Mouse (Mus musculus) liver, adult 2 months (tissue): ENCODE measurements at regions not wholly inside any gene's neighbourhood (a gene's known extent, or its start where the extent isn't known, plus 50 kb on each side); places are given as distances from the start of the nearest gene placed in this dataset.

ENCODE experiments used
- CTCF ChIP-seq: fragments of 200-500 bp; IDR thresholded peaks from 2 replicates; pipeline ENCODE4 v1.5.1; 2011; ENCODE audit warnings: low read depth, low read length, control low read depth
- POLR2A ChIP-seq: fragments of 200-500 bp; IDR thresholded peaks from 2 replicates; pipeline ENCODE4 v1.6.1; 2011; ENCODE audit warnings: low read length, control low read depth; ENCODE audit not compliant: insufficient read depth; ENCODE audit errors: extremely low read depth

GRCm38 (mm10) chr3:116180341-116180885, 50.9 kb upstream of the Vcam1 start:
- TF ChIP-seq POLR2A (no peak), CTCF (no peak)
